Comparison of ENCODE assay signal across 16 mouse cellular contexts in genomic region chr13:99410611-99411515, GRCm38 (mm10).
A peak's percentile ranks its signal among the peaks of the same experiment; 100 is the strongest.
DNase-seq lines count a peak whose midpoint lies in the region; ATAC-seq and TF ChIP-seq lines count a peak whose summit lies in the region.
"Had no signal": no experiment of that assay in that cellular context is flagged by ENCODE, and none has a peak within 500 bp of the region (broad histone marks: within the 10 kb centered on the region; RNA-seq: fewer than 3 reads in every experiment).

No protein-coding gene starts in this region.

- no peak overlapping the region for H3K4me3 ChIP-seq in heart, adult 2 months
- H3K4me3 ChIP-seq in heart, embryonic 12.5 days: no peak overlapping the region
- no peak overlapping the region for H3K4me3 ChIP-seq in stomach, postnatal 0 days (ENCODE audit: low read depth, low read length)
- H3K4me3 ChIP-seq: hindbrain, embryonic 13.5 days; stomach, embryonic 15.5 days had no signal

- H3K79me2 ChIP-seq in heart, adult 2 months (replicated peaks; ENCODE audit: control insufficient read depth, insufficient read depth, low read length): no peaks in the 10 kb centered on the region

- H3K9me3 ChIP-seq in heart, embryonic 12.5 days (replicated peaks): no peaks in the 10 kb centered on the region
- H3K9me3 ChIP-seq in stomach, postnatal 0 days (ENCODE audit: control insufficient read depth, low read length): no peaks in the 10 kb centered on the region
- H3K9me3 ChIP-seq: hindbrain, embryonic 13.5 days; stomach, embryonic 15.5 days had no signal

- peaks cover 9% of the 10 kb centered on the region for H3K4me1 ChIP-seq in heart, adult 2 months (ENCODE audit: control insufficient read depth, insufficient read depth, low read length)
- peaks cover 31% of the 10 kb centered on the region for H3K4me1 ChIP-seq in heart, embryonic 12.5 days (replicated peaks)
- H3K4me1 ChIP-seq in stomach, postnatal 0 days (replicated peaks; ENCODE audit: control insufficient read depth, insufficient read depth): no peaks in the 10 kb centered on the region

- intact Hi-C loops in heart, adult 2 months (cut with DNase I): loop anchor here (5.0 kb wide), 1 partner anchor 101 kb away; no protein-coding TSS in a partner anchor

- no peak overlapping the region; the same call in 1 of the 2 replicates for H3K27ac ChIP-seq in heart, adult 2 months
- no peak overlapping the region for H3K27ac ChIP-seq in heart, embryonic 12.5 days (ENCODE audit: poor library complexity, severe bottlenecking)
- H3K27ac ChIP-seq in stomach, postnatal 0 days (replicated peaks): 0 out of 2 replicates have a peak overlapping the region, but pooled peaks have one; percentile 18
- H3K27ac ChIP-seq: hindbrain, embryonic 13.5 days; stomach, embryonic 15.5 days had no signal

- no peaks in the 10 kb centered on the region for H3K27me3 ChIP-seq in heart, adult 2 months (ENCODE audit: control insufficient read depth, insufficient read depth, low read length)
- H3K27me3 ChIP-seq in heart, embryonic 12.5 days (replicated peaks): no peaks in the 10 kb centered on the region
- no peaks in the 10 kb centered on the region for H3K27me3 ChIP-seq in stomach, postnatal 0 days (ENCODE audit: control insufficient read depth, insufficient read depth, low read length)
- H3K27me3 ChIP-seq: hindbrain, embryonic 13.5 days; stomach, embryonic 15.5 days had no signal

- no peak overlapping the region for H3K4me2 ChIP-seq in heart, embryonic 12.5 days
- H3K4me2 ChIP-seq in stomach, postnatal 0 days (replicated peaks; ENCODE audit: low read depth): no peak overlapping the region
- H3K4me2 ChIP-seq: hindbrain, embryonic 13.5 days; stomach, embryonic 15.5 days had no signal

- TF ChIP-seq CTCF in heart, adult 2 months (IDR thresholded peaks at IDR 0.05): no peak
- TF ChIP-seq CTCF in stomach, postnatal 0 days (IDR thresholded peaks at IDR 0.05; ENCODE audit: low read depth): no peak

- TF ChIP-seq EP300 in heart, adult 2 months (IDR thresholded peaks at IDR 0.05; ENCODE audit: insufficient read depth, low read depth, low read length): no peak
- TF ChIP-seq EP300 in stomach, postnatal 0 days (optimal IDR thresholded peaks at IDR 0.05): no peak

- no peak for TF ChIP-seq POLR2A in heart, adult 2 months (IDR thresholded peaks at IDR 0.05; ENCODE audit: insufficient read depth, low read depth, low read length)

- H3K9ac ChIP-seq in heart, adult 2 months (ENCODE audit: low read depth, low read length): peak overlapping the region; percentile 43; the same call in 1 of the 2 replicates
- no peak overlapping the region for H3K9ac ChIP-seq in heart, embryonic 12.5 days
- H3K9ac ChIP-seq in stomach, postnatal 0 days (ENCODE audit: low read length): no peak overlapping the region
- H3K9ac ChIP-seq: hindbrain, embryonic 13.5 days; liver, postnatal 0 days; stomach, embryonic 15.5 days had no signal

- no peaks in the 10 kb centered on the region for H3K36me3 ChIP-seq in heart, adult 2 months (ENCODE audit: control insufficient read depth, insufficient read depth, low read length)
- H3K36me3 ChIP-seq in heart, embryonic 12.5 days: peaks cover 50% of the 10 kb centered on the region
- peaks cover 3% of the 10 kb centered on the region; the same call in 1 of the 2 replicates for H3K36me3 ChIP-seq in stomach, postnatal 0 days (ENCODE audit: control insufficient read depth, insufficient read depth, low read length)

- no peak for ATAC-seq in heart, embryonic 12.5 days (ENCODE audit: insufficient number of reproducible peaks, low FRiP score)
- ATAC-seq in stomach, postnatal 0 days (ENCODE audit: low FRiP score, low TSS enrichment): no peak
- ATAC-seq: forebrain, embryonic 16.5 days; liver, postnatal 0 days had no signal

- 54% methylated on average over 14 of the region's 14 CpGs for WGBS in heart, adult 2 months
- 81% methylated on average over 14 of the region's 14 CpGs for WGBS in heart, embryonic 12.5 days
- WGBS in stomach, postnatal 0 days: 65% methylated on average over 14 of the region's 14 CpGs

- no peak for DNase-seq in heart, adult 2 months
- DNase-seq in retina, adult 2 months (ENCODE audit: low read depth, low spot score): peak; percentile 77
- DNase-seq in retina, embryonic 14.5 days (ENCODE audit: low spot score): no peak
- DNase-seq in stomach, postnatal 0 days (ENCODE audit: low spot score): no peak
- DNase-seq in cerebellum, postnatal 10 days: no peak
- no peak for DNase-seq in spleen, adult 12 weeks (ENCODE audit: low spot score)
- DNase-seq: embryo, embryonic 11 days; kidney, adult 9 months; liver; liver, postnatal 0 days; lung, postnatal 14 days; spleen, adult 18-20 months had no signal
